Mouse (Mus musculus) inflammation-experienced regulatory T-cells, adult 6 months (primary cell): ENCODE results near the gene Znrf3. TPM values are rescaled to one million over a fixed set of nuclear protein-coding genes. Genes with fewer than 3 reads are reported as not detected.

ENCODE experiments used
- ATAC-seq: one replicate; pipeline ENCODE4 v1.8.0; 2017
- polyA plus RNA-seq, 3 experiments: library from polyadenylated mRNA; unstranded; fragments of 100-300 nt; shearing (Covaris generic); gene quantifications; one replicate each; pipeline ENCODE4 v1.2.1; 2017

The Znrf3 gene
- polyA plus RNA-seq, 3 experiments from 2014 or later = 3.3 to 19.8 (median 17.3) TPM

DNA sequence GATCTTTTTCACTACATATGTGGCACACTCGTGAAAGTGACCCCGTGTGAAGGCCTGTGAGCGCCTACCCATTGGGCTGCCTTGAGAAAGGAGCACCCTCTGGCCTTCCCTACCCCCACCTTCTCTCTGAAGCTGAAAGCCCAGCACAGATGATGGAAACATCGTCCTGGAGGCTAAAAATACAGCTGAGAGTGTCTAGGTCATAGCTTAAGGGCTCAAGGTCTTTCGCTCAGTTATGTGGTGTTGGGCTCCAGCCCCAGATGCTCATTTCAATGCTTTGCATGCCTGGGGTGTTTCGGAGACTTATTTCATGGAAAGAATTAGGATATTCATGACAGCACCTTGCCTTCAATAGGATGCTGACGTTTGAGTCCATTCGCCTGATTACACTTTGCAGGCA is 178.9 kb downstream of the Znrf3 start:
- no peak for ATAC-seq

DNA sequence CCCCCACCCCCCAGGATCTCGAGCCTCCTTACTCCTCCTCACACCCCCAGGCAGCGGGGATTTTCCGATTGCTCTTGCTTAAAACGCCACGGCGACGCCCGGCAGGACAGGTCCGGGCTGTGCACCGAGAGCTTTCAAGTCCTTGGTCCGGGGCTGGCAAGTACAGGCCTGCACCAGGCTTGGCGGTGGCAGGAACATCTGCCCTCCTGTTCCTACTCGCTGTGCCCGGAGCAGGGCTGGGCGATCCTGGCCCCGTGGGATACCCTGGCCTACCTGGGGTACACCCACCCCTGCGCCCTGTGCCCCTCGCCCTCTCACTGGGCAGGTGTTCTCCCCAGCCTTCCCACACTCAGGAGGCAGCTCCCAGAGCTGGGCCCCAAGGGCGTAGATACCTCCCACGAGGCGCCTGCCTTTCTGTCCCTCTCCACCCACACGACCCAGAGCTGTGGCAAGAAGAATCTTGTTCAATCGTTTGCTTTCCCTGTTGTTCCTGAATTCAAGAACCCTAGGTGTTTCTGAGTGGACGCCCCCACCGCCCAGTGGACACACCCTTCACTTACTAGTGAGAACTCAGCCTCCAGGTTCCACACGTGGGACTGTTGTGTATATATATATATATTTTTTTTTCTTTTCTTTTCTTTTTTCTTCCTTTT is 181.4 kb downstream of the Znrf3 start:
- no peak for ATAC-seq

DNA sequence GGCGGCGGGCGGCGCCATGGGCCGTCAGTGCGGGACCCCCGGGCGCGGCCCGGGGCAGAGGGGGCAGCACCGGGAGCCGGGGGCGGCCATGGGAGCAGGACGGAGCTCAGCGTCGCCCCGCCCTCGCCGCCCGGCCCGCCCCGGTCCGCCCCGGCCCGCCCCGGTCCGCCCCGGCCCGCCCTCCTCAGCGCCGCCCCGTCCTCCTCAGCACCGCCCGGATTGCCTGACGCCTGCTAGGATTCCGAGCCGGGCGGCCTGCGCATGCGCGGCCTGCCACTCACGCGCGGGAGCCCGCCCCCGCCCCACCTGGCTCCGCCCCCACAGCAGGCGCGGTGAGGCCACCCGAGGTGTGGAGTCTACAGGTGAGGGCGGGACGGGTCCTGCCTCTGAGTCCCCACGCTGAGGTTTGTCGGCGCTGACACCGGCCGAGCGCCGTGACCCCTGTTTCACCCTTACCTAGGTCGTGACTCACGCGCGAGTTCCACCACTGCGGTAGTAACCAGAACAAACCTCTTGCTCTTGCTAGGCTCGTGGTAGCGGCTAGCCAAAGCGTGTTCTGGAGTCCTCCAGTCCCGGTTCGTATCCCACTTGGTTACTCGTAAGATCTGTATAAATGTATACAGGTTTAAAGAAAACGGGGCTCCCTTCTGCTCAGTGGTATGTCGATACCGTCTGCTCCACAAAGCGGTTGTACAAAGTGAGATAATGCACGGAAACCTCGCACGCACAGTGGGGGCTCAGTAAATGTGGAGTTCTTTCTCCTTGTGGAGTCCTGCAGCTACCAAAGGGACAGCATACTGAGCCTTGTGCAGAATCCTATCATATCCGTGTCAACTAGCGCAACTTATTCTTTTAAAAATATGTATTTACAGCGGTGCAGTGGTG is 182.9 kb downstream of the Znrf3 start, which contains the start of gene Kremen1:
Gene Kremen1, minus strand, starts transcription at position 51 of the 885 bp plus-strand sequence.
- peak; percentile 80 for ATAC-seq

DNA sequence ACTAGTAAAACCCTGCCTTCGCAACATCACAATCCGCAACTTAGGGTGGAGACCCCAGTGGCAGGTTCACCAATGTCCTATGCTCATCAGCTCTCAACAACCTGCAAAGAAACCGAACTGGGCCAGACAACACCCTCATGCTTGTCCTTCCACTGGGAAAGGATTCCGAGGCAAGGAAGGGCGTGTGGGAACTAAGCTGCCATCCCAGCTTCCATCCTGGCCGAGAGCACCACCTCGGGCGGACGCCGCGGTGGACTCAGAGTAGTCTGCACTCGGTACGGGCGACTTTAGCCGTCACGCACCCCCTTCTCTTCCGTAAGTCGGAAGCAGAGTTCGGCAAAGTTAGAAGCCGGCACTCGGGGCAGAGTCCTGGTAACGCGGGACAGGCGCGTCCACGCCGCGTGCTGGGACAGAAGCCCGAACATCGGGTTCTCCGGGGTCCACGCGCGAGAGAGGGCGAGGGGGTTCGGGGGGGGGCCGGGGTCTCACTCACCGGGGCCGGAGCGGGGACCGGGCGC is 183.6 kb downstream of the Znrf3 start:
- ATAC-seq = no peak

DNA sequence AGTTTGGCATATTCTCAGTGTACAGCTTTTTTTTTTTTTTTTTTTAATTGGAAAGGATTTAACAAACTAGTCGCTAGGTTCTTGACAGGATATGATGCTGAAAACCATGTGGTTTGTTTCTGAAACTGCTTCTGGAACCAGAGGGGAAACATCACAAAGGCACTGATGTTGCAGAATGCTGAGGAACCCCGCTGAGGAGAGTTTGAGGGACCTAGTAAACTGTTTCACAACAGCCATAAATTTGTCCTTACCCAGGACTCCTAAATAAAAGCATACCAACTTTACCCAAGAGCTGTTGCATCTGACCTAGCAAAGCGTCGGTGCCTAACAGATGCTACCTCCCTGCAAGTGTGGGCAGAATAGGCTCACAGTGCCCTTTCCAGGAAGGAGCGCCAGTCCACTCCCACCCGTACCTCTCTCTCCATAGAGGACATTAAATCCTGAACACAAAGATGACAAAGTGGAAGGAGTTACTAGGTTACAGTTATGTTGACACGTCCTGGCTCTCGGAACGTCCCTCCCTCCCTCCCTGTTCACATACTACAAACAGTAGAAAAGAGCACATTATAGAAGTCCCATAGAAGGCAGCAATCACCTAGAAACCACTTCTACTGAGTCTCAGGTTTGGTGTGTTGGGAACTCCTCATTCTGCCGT is 184.6 kb downstream of the Znrf3 start:
- ATAC-seq = peak; percentile 42

DNA sequence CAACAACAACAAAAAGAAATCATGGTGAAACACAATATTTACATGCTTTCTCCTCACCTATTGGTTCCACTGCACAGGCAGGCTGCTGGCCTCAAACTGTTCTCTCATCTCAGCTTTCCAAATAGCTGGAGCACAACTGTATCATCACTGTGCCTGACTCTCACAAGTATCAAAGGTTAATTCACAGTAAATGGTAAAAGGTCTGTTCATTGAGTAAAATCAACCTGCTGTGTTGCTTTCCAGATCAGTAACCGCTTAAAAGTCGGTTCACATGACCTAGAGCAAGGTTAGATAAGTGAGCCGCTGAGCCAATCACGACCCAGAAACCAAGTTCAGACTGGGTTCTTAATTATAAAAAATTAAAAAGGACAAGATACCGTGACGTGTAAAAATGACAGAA is 186.6 kb downstream of the Znrf3 start:
- ATAC-seq = no peak

DNA sequence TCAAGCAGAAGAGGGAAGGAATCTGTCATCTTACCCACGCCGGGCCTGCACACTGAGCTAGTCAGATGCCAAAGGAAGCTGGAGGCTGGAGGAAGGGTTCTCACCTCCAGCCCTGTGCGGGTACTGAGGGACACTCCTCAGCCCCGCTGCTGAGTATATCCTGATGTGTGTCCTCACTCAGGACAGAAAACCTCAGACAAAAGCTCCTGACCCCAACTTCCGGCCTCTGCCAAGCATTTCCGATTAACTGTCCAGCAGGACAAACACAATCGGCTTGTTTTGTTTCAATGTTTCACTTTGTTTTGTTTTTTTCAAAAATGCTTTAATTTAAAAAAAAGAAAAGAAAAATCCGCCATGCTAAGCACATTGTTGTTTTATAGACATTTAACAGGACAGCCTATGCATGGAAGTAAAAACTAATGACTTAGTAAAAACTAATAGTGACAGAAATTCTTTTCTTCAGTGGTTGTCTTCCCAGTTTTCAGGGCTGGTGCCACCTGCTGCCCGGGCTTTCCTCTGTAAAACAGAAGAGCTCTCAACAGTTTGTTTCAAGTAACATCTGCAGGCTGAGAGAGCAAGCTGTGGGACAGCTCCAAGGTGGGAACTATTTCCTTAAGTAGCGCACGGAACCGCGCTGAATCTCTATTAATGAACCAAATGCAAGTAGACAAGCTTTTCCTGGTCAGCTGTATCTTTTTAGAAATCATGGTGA is 187.3 kb downstream of the Znrf3 start:
- no peak for ATAC-seq

DNA sequence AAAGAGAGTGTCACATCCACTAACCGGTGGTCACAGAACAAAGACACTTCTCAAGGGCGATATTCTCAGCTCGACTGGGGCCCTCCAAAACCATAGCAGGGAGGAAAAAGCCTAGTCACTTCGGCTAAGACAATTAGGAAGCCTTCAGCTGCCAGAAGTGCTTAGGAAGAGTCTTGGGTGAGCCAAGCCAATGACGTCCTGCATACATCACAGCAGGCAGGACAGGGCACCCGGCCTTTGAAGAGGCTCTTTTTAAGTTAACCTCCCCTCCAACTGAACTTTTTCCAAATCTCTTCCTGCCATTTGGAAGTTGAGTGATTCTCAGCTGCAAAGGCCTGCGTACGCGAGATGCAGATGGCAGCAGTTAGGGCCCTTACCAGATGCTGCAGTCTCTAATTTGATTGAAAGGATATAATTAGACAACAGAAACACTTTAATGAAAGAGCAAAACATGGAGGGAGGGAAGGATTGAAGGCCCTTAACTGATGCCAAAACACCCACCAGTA is 189.1 kb downstream of the Znrf3 start:
- ATAC-seq = no peak

DNA sequence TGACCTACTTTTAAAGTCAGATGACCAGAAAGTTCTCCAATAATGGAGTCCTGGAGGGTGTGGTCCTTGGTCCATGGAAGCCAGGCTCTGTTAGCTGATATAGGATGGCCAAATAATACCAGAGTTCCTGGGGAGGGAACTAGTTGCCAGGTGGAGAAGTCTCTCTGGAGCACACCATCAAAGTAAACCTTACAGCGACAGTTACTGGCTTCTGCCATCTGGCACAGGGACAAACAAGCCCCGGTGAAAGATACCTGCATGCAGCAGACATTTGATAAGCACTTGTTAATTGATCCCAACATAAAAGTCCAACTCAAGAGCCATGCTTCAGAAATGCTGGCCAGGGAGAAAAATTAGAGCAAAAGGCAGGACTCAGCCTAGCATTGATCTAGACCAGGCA is 190.6 kb downstream of the Znrf3 start:
- no peak for ATAC-seq

DNA sequence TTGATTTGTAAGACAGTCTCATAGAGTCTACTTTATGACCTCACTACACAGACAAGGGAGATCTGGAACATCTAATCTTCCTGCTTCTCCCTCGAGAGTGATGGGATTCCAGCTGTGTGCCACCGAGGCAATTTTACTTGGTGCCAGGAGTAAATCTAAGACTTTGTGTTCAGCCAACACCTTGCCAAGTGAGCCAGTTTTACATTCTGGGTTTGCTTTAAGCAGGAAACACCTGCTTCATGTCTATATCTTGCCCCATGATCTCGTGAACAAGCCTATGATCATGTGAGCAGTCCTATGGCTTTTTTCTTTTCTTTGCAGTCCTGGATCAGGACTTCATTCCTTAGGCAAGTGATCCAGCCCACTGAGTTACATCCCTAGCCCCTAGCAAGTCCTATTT is 191.1 kb downstream of the Znrf3 start:
- ATAC-seq = no peak

DNA sequence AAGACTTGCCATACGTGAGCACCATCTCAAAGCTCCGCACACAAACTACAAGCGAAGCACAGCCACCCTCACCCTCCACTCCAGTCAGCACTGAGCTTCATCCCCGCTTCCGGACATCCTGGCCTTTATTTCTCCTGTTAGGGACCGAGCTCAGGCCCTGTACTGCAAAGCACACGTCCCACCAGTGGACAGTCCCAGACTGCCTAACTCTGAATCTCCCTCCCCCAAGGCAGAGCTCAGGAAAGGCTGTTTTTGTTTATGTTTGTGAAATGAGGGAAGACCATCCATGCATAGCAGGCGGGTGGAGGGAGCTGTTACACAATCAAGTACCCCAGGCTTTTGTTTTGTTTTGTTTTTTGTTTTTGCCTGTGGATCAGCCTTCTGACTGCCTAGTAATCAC is 191.9 kb downstream of the Znrf3 start:
- no peak for ATAC-seq

DNA sequence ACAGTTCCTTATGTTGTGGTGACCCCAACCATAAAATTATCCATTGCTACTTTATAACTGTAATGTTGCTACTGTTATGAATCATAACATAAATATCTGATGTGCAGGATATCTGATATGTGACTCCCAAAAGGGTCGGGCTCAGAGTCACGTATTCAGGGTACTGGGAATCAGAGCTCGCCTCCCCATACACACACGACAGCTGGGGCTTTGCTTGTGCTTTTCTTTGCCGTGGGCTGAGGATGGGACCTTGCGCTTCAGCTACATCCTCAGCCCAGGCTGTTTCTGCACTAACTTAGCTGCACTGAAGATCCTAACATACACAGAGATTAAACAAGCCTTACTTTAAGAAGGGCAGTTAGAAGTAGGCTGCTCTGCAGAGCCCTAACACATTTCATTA is 193.5 kb downstream of the Znrf3 start:
- no peak for ATAC-seq

DNA sequence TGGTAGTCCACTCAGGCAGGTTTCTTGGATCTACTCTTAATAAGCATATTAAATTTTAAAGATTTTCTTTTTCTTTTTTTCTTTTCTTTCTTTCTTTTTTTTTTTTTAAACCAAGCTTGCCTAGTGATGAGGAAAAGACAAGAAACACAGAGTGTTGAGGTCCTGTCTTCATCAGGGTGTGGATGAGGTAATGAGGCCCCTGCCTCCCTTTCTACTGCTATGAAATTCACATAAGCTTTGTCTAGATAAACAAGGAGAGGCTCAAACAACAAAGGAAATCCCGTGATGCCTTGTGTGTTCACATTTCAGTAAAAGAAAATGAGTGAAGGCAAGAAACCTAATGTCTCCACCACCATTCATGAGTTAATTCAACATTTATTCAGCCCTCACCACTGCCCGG is 196.4 kb downstream of the Znrf3 start:
- ATAC-seq = no peak

DNA sequence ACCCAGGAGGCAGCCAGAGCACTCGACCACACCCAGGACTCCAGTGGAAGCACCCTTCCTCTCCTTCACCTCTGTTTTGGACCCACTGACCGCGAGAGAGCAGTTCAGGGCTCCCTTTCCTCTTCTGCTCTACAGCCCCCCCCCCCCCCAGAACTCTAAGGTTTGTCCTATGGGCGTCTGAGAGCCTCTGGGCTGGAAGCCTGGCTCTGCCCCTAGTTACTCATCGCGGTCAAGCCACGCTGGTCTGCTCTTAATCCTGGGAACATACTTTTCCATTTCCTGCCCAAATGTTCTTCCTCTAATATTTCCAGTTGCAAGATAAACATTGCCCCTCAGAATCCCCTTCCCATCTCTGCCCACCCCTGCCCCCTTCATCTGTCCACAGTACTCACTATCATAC is 199.2 kb downstream of the Znrf3 start:
- no peak for ATAC-seq

DNA sequence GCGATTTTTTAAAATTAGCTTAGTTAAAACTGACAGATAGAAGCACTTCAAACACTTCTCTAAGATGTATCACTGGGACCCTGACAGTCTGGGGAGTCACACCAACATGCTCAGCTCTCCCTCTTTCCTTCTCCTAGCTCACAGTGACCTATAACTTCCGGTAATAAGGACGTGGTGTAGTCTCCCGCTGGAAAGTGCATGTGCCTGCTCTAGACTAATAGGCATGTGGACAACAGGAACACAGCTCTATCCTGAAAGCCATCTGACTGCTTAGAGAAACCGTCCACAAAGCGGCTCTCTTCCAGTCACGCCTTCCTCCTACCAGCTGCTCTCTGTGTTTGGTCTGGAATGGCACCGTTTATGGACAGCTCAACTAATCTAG is 199.9 kb downstream of the Znrf3 start:
- no peak for ATAC-seq

DNA sequence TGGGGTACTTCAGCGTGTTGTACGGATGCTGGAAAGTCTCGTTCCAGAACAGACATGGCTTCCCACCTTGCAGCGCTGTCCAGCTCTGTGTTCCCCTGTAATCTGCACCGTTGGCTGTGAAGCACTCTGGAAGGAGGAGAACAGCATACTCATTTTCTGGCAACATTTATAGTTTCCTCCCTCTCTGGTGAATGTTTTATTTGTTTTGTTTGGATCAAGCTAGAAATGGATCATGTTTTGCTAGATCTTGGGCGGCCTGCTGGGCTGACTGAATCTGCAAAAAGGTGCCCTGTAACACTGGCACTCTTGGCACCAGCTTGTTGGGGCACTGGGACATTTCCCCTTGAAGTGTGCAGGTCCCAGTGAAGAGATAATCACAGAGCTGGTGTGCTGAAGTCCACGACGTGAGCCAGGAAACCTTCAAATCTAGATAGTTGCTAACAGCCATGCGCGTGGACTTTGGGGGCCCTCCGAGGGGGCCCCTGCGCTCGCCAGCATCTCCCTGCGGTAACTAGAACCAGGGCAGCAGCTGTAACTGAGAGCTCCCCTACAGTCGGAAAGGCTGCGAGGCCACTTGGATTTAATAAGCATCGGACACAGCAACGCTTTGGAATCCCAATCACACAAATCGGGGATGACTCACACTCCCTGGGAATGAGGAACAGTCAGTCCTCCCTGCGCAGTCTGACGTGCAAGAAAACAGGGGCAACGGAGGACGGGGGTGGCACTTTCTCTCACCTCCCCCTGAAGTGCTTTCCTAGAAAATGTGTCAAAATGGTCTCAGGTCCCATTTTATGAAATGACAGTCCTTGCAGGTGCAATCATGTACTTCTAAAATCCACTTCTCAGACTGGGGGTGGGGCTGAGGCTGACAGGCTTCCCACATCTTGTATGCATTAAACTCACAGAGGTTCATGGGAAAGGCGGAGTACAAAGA is 200.6 kb downstream of the Znrf3 start:
- ATAC-seq = no peak

DNA sequence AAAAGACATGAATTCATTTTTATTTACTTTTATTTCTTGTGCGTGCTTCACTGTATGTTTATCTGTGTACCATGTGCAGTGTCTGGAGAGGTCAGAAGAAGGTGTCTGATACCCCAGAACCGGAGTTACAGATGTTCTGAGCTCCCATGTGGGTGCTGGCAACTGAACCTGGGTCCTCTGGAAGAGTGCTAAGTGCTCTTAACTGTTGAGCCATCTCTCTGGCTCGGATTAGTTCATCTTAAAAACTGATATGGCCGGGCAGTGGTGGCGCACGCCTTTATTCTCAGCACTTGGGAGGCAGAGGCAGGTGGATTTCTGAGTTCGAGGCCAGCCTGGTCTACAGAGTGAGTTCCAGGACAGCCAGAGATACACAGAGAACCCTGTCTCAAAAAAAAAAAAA is 201.4 kb downstream of the Znrf3 start:
- ATAC-seq = no peak

DNA sequence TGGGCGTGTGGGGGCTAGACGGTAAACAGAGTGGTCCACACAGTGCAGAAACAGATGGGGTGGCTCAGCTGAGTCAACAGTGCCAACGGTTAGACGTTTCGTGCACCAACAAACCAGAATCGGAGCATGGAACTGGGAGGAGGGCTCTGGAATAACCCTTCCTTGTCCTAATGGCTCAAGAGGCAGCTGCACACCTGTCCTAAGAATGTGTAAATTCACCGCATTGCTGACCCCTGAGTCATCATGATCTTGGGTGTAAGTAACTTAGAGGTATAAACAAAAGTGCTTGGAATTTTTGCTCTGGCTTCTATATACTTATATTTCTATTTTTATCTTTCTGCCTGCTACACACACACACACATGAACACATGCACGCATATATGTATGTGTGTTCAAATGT is 202.5 kb downstream of the Znrf3 start:
- ATAC-seq = no peak

DNA sequence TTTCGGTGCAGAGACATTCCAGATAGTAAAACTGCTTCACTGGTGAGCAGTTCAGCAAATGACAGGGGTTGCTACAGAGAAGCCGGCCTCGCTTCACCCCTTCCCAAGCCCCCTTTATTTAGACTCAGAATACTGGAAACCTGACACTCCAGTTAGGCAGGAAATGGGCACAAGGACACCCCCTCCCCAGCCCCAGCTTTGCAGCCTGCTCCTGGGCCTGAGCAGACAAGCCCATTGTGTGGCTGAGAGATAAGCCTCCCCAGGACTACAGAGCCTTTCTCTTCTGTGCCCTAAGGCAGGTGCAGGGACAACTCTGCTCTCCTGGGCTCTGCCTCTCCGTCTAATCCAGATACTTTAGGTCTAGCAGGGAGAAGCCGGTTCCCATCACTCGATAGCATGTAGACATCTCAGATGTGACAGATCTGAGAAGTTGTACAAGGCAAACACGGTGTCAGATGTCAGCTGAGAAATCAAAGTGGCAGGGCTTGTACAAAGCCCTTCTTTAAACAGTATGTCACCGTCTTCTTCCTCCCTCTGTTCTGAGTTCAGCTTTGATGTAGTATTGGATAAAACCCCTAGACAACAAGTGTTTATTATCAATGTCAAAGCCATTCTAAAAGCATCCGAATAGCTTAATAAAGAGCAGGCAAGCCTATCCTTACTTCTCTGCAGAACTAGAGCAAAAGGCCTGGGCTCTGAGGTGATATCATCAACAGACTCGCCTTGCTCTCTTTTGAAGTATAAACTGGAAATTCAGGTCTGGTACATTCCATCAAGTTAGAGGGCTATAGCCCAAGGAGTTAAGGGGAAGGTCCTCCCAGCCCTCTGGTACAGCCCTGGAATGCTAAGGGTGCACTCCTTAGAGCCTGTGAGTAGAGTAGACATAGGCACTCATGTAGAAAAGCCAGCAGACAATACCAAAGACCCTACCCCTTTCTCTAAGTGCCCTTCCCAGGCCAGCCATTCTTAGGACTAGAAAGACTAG is 204.6 kb downstream of the Znrf3 start:
- no peak for ATAC-seq
